Mouse (Mus musculus): ENCODE data around the gene Hoxa11.

DNA sequence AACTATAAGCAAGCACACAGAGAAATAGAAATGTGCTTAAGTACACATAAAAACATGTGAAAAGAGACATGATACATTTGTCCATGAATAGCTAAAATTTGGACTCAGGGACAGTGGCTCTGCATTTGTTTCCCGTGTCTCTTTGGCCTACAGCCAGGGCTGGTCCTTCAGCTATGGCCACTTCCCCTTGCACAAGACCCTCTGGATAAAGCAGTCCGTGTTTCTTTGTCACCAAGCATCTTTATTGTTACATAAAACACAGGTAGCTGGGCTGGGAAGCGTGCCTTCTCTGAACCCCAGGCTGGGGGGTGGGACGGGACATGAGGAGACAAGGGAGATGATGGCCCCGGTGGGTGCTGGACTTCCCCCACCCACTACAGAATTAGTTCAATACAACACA lies 31.3 kb downstream of the Hoxa11 start:
- TF ChIP-seq CTCF (IDR thresholded peaks at IDR 0.05; ENCODE audit: low read depth, low read length): no peak
- no peak for TF ChIP-seq EP300 (IDR thresholded peaks at IDR 0.05; ENCODE audit: insufficient read depth, low read depth, low read length)

Data from ES-Bruce4 (cell line).